8 mouse cellular contexts compared by ENCODE assay signal in the genomic region with DNA sequence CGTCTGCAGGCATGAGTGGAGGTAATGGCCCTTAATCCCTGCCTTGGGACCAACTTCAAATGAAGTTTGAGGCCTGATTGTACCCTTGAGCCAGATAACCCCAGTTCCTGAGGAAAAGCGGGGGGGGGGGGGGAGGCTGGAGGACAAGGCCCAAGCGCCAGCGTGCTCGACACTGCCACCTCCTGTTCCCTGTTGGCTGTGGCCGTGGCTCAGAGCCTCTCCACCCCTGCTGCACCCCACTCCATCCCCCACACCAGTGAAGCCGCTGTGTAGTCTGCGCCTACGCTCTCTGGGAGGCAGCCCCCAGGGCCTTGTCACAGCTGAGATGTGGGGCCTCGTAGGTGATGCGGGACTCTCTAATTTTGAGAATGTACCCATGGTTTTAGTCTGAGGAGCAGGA. TPM values are rescaled to one million over a fixed set of nuclear protein-coding genes. Genes with fewer than 3 reads are reported as not detected.
A peak's percentile ranks its signal among the peaks of the same experiment; 100 is the strongest.
DNase-seq lines count a peak whose midpoint lies in the region; ATAC-seq and TF ChIP-seq lines count a peak whose summit lies in the region.

No protein-coding gene starts in this region.

- DNase-seq in CD8-positive naive resting alpha-beta T cell, adult 2 months (ENCODE audit: low read depth in 2 of 2, low spot score in 2 of 2), result peak; percentile 32 to 51
- peak; percentile 41 for DNase-seq in heart, postnatal 25 days (ENCODE audit: low spot score)
- DNase-seq in kidney, postnatal 4 days, result peak; percentile 89 to 90
- peak; percentile 69 for DNase-seq in thymus, postnatal 25 days

- H3K4me3 ChIP-seq in bone marrow, adult 2 months (replicated peaks; ENCODE audit: control insufficient read depth, low read depth, low read length), result no peak overlapping the region
- no peak overlapping the region for H3K4me3 ChIP-seq in forebrain, embryonic 15.5 days
- H3K4me3 ChIP-seq in lung, embryonic 16.5 days (ENCODE audit: low read length), result no peak overlapping the region
- H3K4me3 ChIP-seq in olfactory bulb, adult 2 months (ENCODE audit: insufficient read depth, low read depth, low read length), result no peak overlapping the region

- no peak overlapping the region for H3K27ac ChIP-seq in bone marrow, adult 2 months (ENCODE audit: control insufficient read depth, insufficient read depth, low read depth, low read length, poor library complexity)
- H3K27ac ChIP-seq in forebrain, embryonic 15.5 days (replicated peaks), result no peak overlapping the region
- no peak overlapping the region for H3K27ac ChIP-seq in lung, embryonic 16.5 days (ENCODE audit: low read length)
- H3K27ac ChIP-seq in olfactory bulb, adult 2 months (ENCODE audit: insufficient read depth, low read depth, low read length), result no peak overlapping the region

- intact Hi-C loops in heart, postnatal 25 days (cut with DNase I), result loop anchor here (5.0 kb wide), 1 partner anchor 306 kb away; no protein-coding TSS in a partner anchor

- 13% methylated on average over 11 of the region's 11 CpGs for WGBS in bone marrow, adult 2 months
- 13% methylated on average over 10 of the region's 11 CpGs for WGBS in forebrain, embryonic 15.5 days
- 5% methylated on average over 11 of the region's 11 CpGs for WGBS in lung, embryonic 16.5 days
- WGBS in olfactory bulb, adult 2 months, result 8% methylated on average over 11 of the region's 11 CpGs

- ATAC-seq in forebrain, embryonic 15.5 days (replicated peaks), result 0 out of 2 replicates have a peak, but pooled peaks have one; percentile 44
- peak; percentile 77 for ATAC-seq in lung, embryonic 16.5 days (ENCODE audit: low read depth)

- no peaks in the 10 kb centered on the region for H3K9me3 ChIP-seq in forebrain, embryonic 15.5 days
- H3K9me3 ChIP-seq in lung, embryonic 16.5 days (ENCODE audit: control insufficient read depth, low read length), result no peaks in the 10 kb centered on the region

- no peak overlapping the region for H3K9ac ChIP-seq in forebrain, embryonic 15.5 days (replicated peaks)
- H3K9ac ChIP-seq in lung, embryonic 16.5 days (ENCODE audit: low read length), result no peak overlapping the region

- peaks cover 18% of the 10 kb centered on the region; the same call in 1 of the 2 replicates for H3K36me3 ChIP-seq in forebrain, embryonic 15.5 days
- peaks cover 13% of the 10 kb centered on the region for H3K36me3 ChIP-seq in lung, embryonic 16.5 days (ENCODE audit: control insufficient read depth, insufficient read depth, low read length)

- no peaks in the 10 kb centered on the region for H3K4me1 ChIP-seq in bone marrow, adult 2 months (ENCODE audit: control insufficient read depth, insufficient read depth, low read length)
- H3K4me1 ChIP-seq in forebrain, embryonic 15.5 days, result peaks cover 11% of the 10 kb centered on the region
- H3K4me1 ChIP-seq in lung, embryonic 16.5 days (replicated peaks; ENCODE audit: control insufficient read depth, insufficient read depth, low read length), result peaks cover 6% of the 10 kb centered on the region; the same call in 1 of the 2 replicates
- H3K4me1 ChIP-seq in olfactory bulb, adult 2 months (ENCODE audit: control insufficient read depth, insufficient read depth, low read length), result peaks cover 5% of the 10 kb centered on the region

- TF ChIP-seq POLR2A in bone marrow, adult 2 months (IDR thresholded peaks at IDR 0.05; ENCODE audit: borderline replicate concordance, control insufficient read depth, low read depth, low read length), result no peak
- no peak for TF ChIP-seq POLR2A in olfactory bulb, adult 2 months (IDR thresholded peaks at IDR 0.05; ENCODE audit: insufficient read depth, low read depth, low read length)

- no peaks in the 10 kb centered on the region for H3K27me3 ChIP-seq in forebrain, embryonic 15.5 days
- no peaks in the 10 kb centered on the region for H3K27me3 ChIP-seq in lung, embryonic 16.5 days (ENCODE audit: control insufficient read depth, insufficient read depth, low read depth, low read length)

- TF ChIP-seq CTCF in bone marrow, adult 2 months (IDR thresholded peaks at IDR 0.05; ENCODE audit: control insufficient read depth, insufficient read depth, low read length), result peak; percentile 61
- peak; percentile 74 for TF ChIP-seq CTCF in olfactory bulb, adult 2 months (IDR thresholded peaks at IDR 0.05; ENCODE audit: insufficient read depth, low read depth, low read length)

- H3K4me2 ChIP-seq in forebrain, embryonic 15.5 days (replicated peaks), result no peak overlapping the region
- H3K4me2 ChIP-seq in lung, embryonic 16.5 days (ENCODE audit: low read depth, low read length), result no peak overlapping the region

RNA-seq across cellular contexts. Expression of gene Rrp7a, which starts 9.7 kb away (rescaled TPM):
- 24.6 and 31.6 TPM in 2 replicates for polyA plus RNA-seq in bone marrow, adult 2 months (2011; ENCODE audit: insufficient read depth, insufficient read length, low replicate concordance, missing spikeins)
- polyA plus RNA-seq in forebrain, embryonic 15.5 days (2015; fragmentation: Nextera tagmentation; extraction: Ambion mirVana), result 72.4 and 72.9 TPM in 2 replicates
- 10 to 100 TPM; 40.3 to 41.9 TPM for total RNA-seq in heart, postnatal 25 days (2021)
- 62.9 and 66.2 TPM in 2 replicates for polyA plus RNA-seq in lung, embryonic 16.5 days (2015; fragmentation: Nextera tagmentation; extraction: Ambion mirVana)
- not detected in 2 replicates for polyA plus RNA-seq in olfactory bulb, adult 2 months (2012; ENCODE audit: insufficient read depth, insufficient read length, low replicate concordance, missing spikeins)

RNA-seq across cellular contexts. Expression of gene Serhl, which starts 23.6 kb away (rescaled TPM):
- polyA plus RNA-seq in bone marrow, adult 2 months (2011; ENCODE audit: insufficient read depth, insufficient read length, low replicate concordance, missing spikeins), result 22.8 and 31.5 TPM in 2 replicates
- polyA plus RNA-seq in forebrain, embryonic 15.5 days (2015; fragmentation: Nextera tagmentation; extraction: Ambion mirVana), result 31.3 and 35.9 TPM in 2 replicates
- total RNA-seq in heart, postnatal 25 days (2021), result 10 to 100 TPM; 40.5 to 44.8 TPM
- 69.4 and 70.8 TPM in 2 replicates for polyA plus RNA-seq in lung, embryonic 16.5 days (2015; fragmentation: Nextera tagmentation; extraction: Ambion mirVana)
- not detected in 2 replicates for polyA plus RNA-seq in olfactory bulb, adult 2 months (2012; ENCODE audit: insufficient read depth, insufficient read length, low replicate concordance, missing spikeins)

RNA-seq across cellular contexts. Expression of gene Poldip3, which starts 36.3 kb away (rescaled TPM):
- 24.6 and 42.3 TPM in 2 replicates for polyA plus RNA-seq in bone marrow, adult 2 months (2011; ENCODE audit: insufficient read depth, insufficient read length, low replicate concordance, missing spikeins)
- 157 and 159 TPM in 2 replicates for polyA plus RNA-seq in forebrain, embryonic 15.5 days (2015; fragmentation: Nextera tagmentation; extraction: Ambion mirVana)
- 10 to 100 TPM; 27.3 to 29.8 TPM for total RNA-seq in heart, postnatal 25 days (2021)
- polyA plus RNA-seq in lung, embryonic 16.5 days (2015; fragmentation: Nextera tagmentation; extraction: Ambion mirVana), result 137 TPM in 2 replicates
- polyA plus RNA-seq in olfactory bulb, adult 2 months (2012; ENCODE audit: insufficient read depth, insufficient read length, low replicate concordance, missing spikeins), result not detected in 2 replicates

RNA-seq across cellular contexts. Expression of gene Cyb5r3, which starts 59.5 kb away (rescaled TPM):
- polyA plus RNA-seq in bone marrow, adult 2 months (2011; ENCODE audit: insufficient read depth, insufficient read length, low replicate concordance, missing spikeins), result 53.6 and 59.1 TPM in 2 replicates
- 85.3 and 92.8 TPM in 2 replicates for polyA plus RNA-seq in forebrain, embryonic 15.5 days (2015; fragmentation: Nextera tagmentation; extraction: Ambion mirVana)
- 10 to 100 TPM; 80.4 to 85.5 TPM for total RNA-seq in heart, postnatal 25 days (2021)
- polyA plus RNA-seq in lung, embryonic 16.5 days (2015; fragmentation: Nextera tagmentation; extraction: Ambion mirVana), result 184 and 192 TPM in 2 replicates
- not detected in 2 replicates for polyA plus RNA-seq in olfactory bulb, adult 2 months (2012; ENCODE audit: insufficient read depth, insufficient read length, low replicate concordance, missing spikeins)

Comparison
In these comparisons a context has a peak if more than half of its experiments do, and no peak if none do; other contexts are left out.
1. RNA of gene Serhl, which starts 23.6 kb away (polyA plus RNA-seq): 69.4 to 70.8 TPM in lung, embryonic 16.5 days, 31.3 to 35.9 TPM in forebrain, embryonic 15.5 days and 22.8 to 31.5 TPM in bone marrow, adult 2 months; not detected in olfactory bulb, adult 2 months; every median in the first group is over 10 times any median in the second.
2. Peak in every context shown above with its lines, with median percentiles within 50 percentile points of each other: DNase-seq.